Mouse (Mus musculus): Measurements from ENCODE around the gene Ulk4. TPM values are rescaled to one million over a fixed set of nuclear protein-coding genes. Genes with fewer than 3 reads are reported as not detected.

Ulk4 gene
- polyA plus RNA-seq, 1 experiment from 2014 or later = 136 TPM

- 51% methylated on average over 4 of the region's 4 CpGs for WGBS
- no peaks in the 10 kb centered on the region for H3K27me3 ChIP-seq (ENCODE audit: insufficient read depth, low read length)
- H3K4me3 ChIP-seq (replicated peaks; ENCODE audit: low read depth, low read length) = no peak overlapping the region
- no peaks in the 10 kb centered on the region for H3K4me1 ChIP-seq (replicated peaks; ENCODE audit: insufficient read depth, low read length)
- DNase-seq (ENCODE audit: low spot score) = no peak
- no peaks in the 10 kb centered on the region for H3K36me3 ChIP-seq (ENCODE audit: insufficient read depth, low read length)
- no peak for TF ChIP-seq CTCF (IDR thresholded peaks at IDR 0.05; ENCODE audit: low read depth)
- no peak for ATAC-seq (replicated peaks; ENCODE audit: low FRiP score, low read depth)
- H3K27ac ChIP-seq = no peak overlapping the region
- H3K9me3 ChIP-seq (replicated peaks; ENCODE audit: low read length) = no peaks in the 10 kb centered on the region
- no peak overlapping the region for H3K4me2 ChIP-seq (ENCODE audit: low read length)
- no peak overlapping the region for H3K9ac ChIP-seq (ENCODE audit: low read depth, low read length)
Observed at GRCm38 (mm10) chr9:121271561-121271960, 5.4 kb downstream of the Ulk4 start.

- Histone ChIP-seq H3K27ac (no peak overlapping the region), H3K36me3 (ENCODE audit: insufficient read depth, low read length) (no peaks in the 10 kb centered on the region), H3K4me2 (ENCODE audit: low read length) (no peak overlapping the region), H3K4me3 (replicated peaks; ENCODE audit: low read depth, low read length) (no peak overlapping the region), H3K27me3 (ENCODE audit: insufficient read depth, low read length) (no peaks in the 10 kb centered on the region), H3K9me3 (replicated peaks; ENCODE audit: low read length) (no peaks in the 10 kb centered on the region), H3K4me1 (replicated peaks; ENCODE audit: insufficient read depth, low read length) (no peaks in the 10 kb centered on the region), H3K9ac (ENCODE audit: low read depth, low read length) (no peak overlapping the region)
- TF ChIP-seq CTCF (IDR thresholded peaks at IDR 0.05; ENCODE audit: low read depth) = no peak
- ATAC-seq (replicated peaks; ENCODE audit: low FRiP score, low read depth) (no peak), DNase-seq (ENCODE audit: low spot score) (no peak)
- WGBS = 97% methylated on average over 1 of the region's 1 CpGs
Observed at GRCm38 (mm10) chr9:121271149-121271548, 5.8 kb downstream of the Ulk4 start.

- ATAC-seq (replicated peaks; ENCODE audit: low FRiP score, low read depth) (no peak), DNase-seq (ENCODE audit: low spot score) (no peak)
- Histone ChIP-seq H3K36me3 (ENCODE audit: insufficient read depth, low read length) (no peaks in the 10 kb centered on the region), H3K9ac (ENCODE audit: low read depth, low read length) (no peak overlapping the region), H3K27me3 (ENCODE audit: insufficient read depth, low read length) (no peaks in the 10 kb centered on the region), H3K4me3 (replicated peaks; ENCODE audit: low read depth, low read length) (no peak overlapping the region), H3K4me1 (replicated peaks; ENCODE audit: insufficient read depth, low read length) (no peaks in the 10 kb centered on the region), H3K27ac (no peak overlapping the region), H3K9me3 (replicated peaks; ENCODE audit: low read length) (no peaks in the 10 kb centered on the region), H3K4me2 (ENCODE audit: low read length) (no peak overlapping the region)
- TF ChIP-seq CTCF (IDR thresholded peaks at IDR 0.05; ENCODE audit: low read depth) = no peak
- WGBS = 66% methylated on average over 10 of the region's 10 CpGs
Observed at GRCm38 (mm10) chr9:121265307-121265706, 11.7 kb downstream of the Ulk4 start.

- Histone ChIP-seq H3K9me3 (replicated peaks; ENCODE audit: low read length) (no peaks in the 10 kb centered on the region), H3K36me3 (ENCODE audit: insufficient read depth, low read length) (no peaks in the 10 kb centered on the region), H3K4me1 (replicated peaks; ENCODE audit: insufficient read depth, low read length) (no peaks in the 10 kb centered on the region), H3K4me2 (ENCODE audit: low read length) (no peak overlapping the region), H3K9ac (ENCODE audit: low read depth, low read length) (no peak overlapping the region), H3K27ac (no peak overlapping the region), H3K4me3 (replicated peaks; ENCODE audit: low read depth, low read length) (no peak overlapping the region), H3K27me3 (ENCODE audit: insufficient read depth, low read length) (no peaks in the 10 kb centered on the region)
- ATAC-seq (replicated peaks; ENCODE audit: low FRiP score, low read depth) = no peak
- 83% methylated on average over 9 of the region's 9 CpGs for WGBS
- DNase-seq (ENCODE audit: low spot score) = no peak
- no peak for TF ChIP-seq CTCF (IDR thresholded peaks at IDR 0.05; ENCODE audit: low read depth)
Observed at GRCm38 (mm10) chr9:121257106-121257505, 19.9 kb downstream of the Ulk4 start.

- Histone ChIP-seq H3K9ac (ENCODE audit: low read depth, low read length) (no peak overlapping the region), H3K4me2 (ENCODE audit: low read length) (no peak overlapping the region), H3K36me3 (ENCODE audit: insufficient read depth, low read length) (no peaks in the 10 kb centered on the region), H3K4me3 (replicated peaks; ENCODE audit: low read depth, low read length) (no peak overlapping the region), H3K27me3 (ENCODE audit: insufficient read depth, low read length) (no peaks in the 10 kb centered on the region), H3K27ac (no peak overlapping the region), H3K9me3 (replicated peaks; ENCODE audit: low read length) (no peaks in the 10 kb centered on the region), H3K4me1 (replicated peaks; ENCODE audit: insufficient read depth, low read length) (no peaks in the 10 kb centered on the region)
- no peak for TF ChIP-seq CTCF (IDR thresholded peaks at IDR 0.05; ENCODE audit: low read depth)
- DNase-seq (ENCODE audit: low spot score) (no peak), ATAC-seq (replicated peaks; ENCODE audit: low FRiP score, low read depth) (no peak)
- WGBS = 91% methylated on average over 13 of the region's 13 CpGs
Observed at GRCm38 (mm10) chr9:121254761-121255160, 22.2 kb downstream of the Ulk4 start.

- 76% methylated on average over 2 of the region's 2 CpGs for WGBS
- ATAC-seq (replicated peaks; ENCODE audit: low FRiP score, low read depth) = no peak
- Histone ChIP-seq H3K36me3 (ENCODE audit: insufficient read depth, low read length) (no peaks in the 10 kb centered on the region), H3K4me2 (ENCODE audit: low read length) (no peak overlapping the region), H3K27ac (no peak overlapping the region), H3K27me3 (ENCODE audit: insufficient read depth, low read length) (no peaks in the 10 kb centered on the region), H3K9ac (ENCODE audit: low read depth, low read length) (no peak overlapping the region), H3K9me3 (replicated peaks; ENCODE audit: low read length) (no peaks in the 10 kb centered on the region), H3K4me1 (replicated peaks; ENCODE audit: insufficient read depth, low read length) (no peaks in the 10 kb centered on the region), H3K4me3 (replicated peaks; ENCODE audit: low read depth, low read length) (no peak overlapping the region)
- no peak for TF ChIP-seq CTCF (IDR thresholded peaks at IDR 0.05; ENCODE audit: low read depth)
- no peak for DNase-seq (ENCODE audit: low spot score)
Observed at GRCm38 (mm10) chr9:121253983-121254382, 23.0 kb downstream of the Ulk4 start.

GRCm38 (mm10) chr9:121250854-121251253, 26.1 kb downstream of the Ulk4 start:
- ATAC-seq (replicated peaks; ENCODE audit: low FRiP score, low read depth) (no peak), DNase-seq (ENCODE audit: low spot score) (no peak)
- Histone ChIP-seq H3K27me3 (ENCODE audit: insufficient read depth, low read length) (no peaks in the 10 kb centered on the region), H3K4me1 (replicated peaks; ENCODE audit: insufficient read depth, low read length) (no peaks in the 10 kb centered on the region), H3K4me2 (ENCODE audit: low read length) (no peak overlapping the region), H3K4me3 (replicated peaks; ENCODE audit: low read depth, low read length) (no peak overlapping the region), H3K9ac (ENCODE audit: low read depth, low read length) (no peak overlapping the region), H3K27ac (no peak overlapping the region), H3K36me3 (ENCODE audit: insufficient read depth, low read length) (no peaks in the 10 kb centered on the region), H3K9me3 (replicated peaks; ENCODE audit: low read length) (no peaks in the 10 kb centered on the region)
- WGBS = 92% methylated on average over 11 of the region's 11 CpGs
- TF ChIP-seq CTCF (IDR thresholded peaks at IDR 0.05; ENCODE audit: low read depth) = no peak

Measured in kidney, postnatal 0 days (tissue).